Mouse (Mus musculus) heart, postnatal 0 days (tissue): ENCODE data around the gene Tnrc6c. TPM values are rescaled to one million over a fixed set of nuclear protein-coding genes. Genes with fewer than 3 reads are reported as not detected.

ENCODE experiments used
- ATAC-seq: fragments of 200-750 bp; cut with Nextera tagmentation; 2 replicates; pipeline ENCODE4 v1.8.0; 2017; ENCODE audit warnings: low read depth, moderate number of reproducible peaks, moderate library complexity; ENCODE audit not compliant: insufficient read depth
- DNase-seq: peaks from one replicate; pipeline ENCODE4 v3.0.0-alpha.2; 2016; ENCODE audit warnings: low spot score
- H3K27ac ChIP-seq: fragments of 300-500 bp; sonication (generic); 2 replicates; pipeline ENCODE4 v1.5.1; 2014; ENCODE audit warnings: low read depth, mild to moderate bottlenecking
- H3K27me3 ChIP-seq: fragments of 300-500 bp; sonication (generic); 2 replicates; pipeline ENCODE4 v1.6.1; 2014; ENCODE audit warnings: low read length, mixed read lengths; ENCODE audit not compliant: control insufficient read depth, insufficient read depth
- H3K36me3 ChIP-seq: fragments of 300-500 bp; sonication (generic); replicated peaks from 2 replicates; pipeline ENCODE4 v1.6.1; 2014; ENCODE audit warnings: low read length, mixed read lengths; ENCODE audit not compliant: control insufficient read depth, insufficient read depth
- H3K4me1 ChIP-seq: fragments of 300-500 bp; sonication (generic); 2 replicates; pipeline ENCODE4 v1.6.1; 2014; ENCODE audit warnings: antibody characterized with exemption; ENCODE audit not compliant: control insufficient read depth, insufficient read depth
- H3K4me2 ChIP-seq: fragments of 300-500 bp; sonication (generic); 2 replicates; pipeline ENCODE4 v1.6.1; 2014; ENCODE audit warnings: low read depth, mild to moderate bottlenecking, low read length, moderate library complexity
- H3K4me3 ChIP-seq: fragments of 300-500 bp; sonication (generic); 2 replicates; pipeline ENCODE4 v1.5.1; 2014; ENCODE audit warnings: low read depth, low read length
- H3K9ac ChIP-seq: fragments of 300-500 bp; sonication (generic); replicated peaks from 2 replicates; pipeline ENCODE4 v1.6.1; 2014; ENCODE audit warnings: low read depth, low read length, mixed read lengths
- H3K9me3 ChIP-seq: fragments of 300-500 bp; sonication (generic); replicated peaks from 2 replicates; pipeline ENCODE4 v1.6.1; 2016; ENCODE audit warnings: low read length; ENCODE audit not compliant: control insufficient read depth
- CTCF ChIP-seq: IDR thresholded peaks from 2 replicates; pipeline ENCODE4 v1.5.1; 2016; ENCODE audit warnings: antibody characterized with exemption, control low read depth, low read depth
- EP300 ChIP-seq: IDR thresholded peaks from 2 replicates; pipeline ENCODE4 v1.6.1; 2016; ENCODE audit warnings: antibody characterized with exemption, low read depth
- WGBS: fragments of 180-500 bp; shearing (Covaris S2); extraction: QIAGEN DNeasy Blood & Tissue Kit; methylation state at CpG from one replicate; pipeline ENCODE4 v1.1.7; 2014; 5-methylcytosine and 5-hydroxymethylcytosine counted together
- polyA plus RNA-seq: library from polyadenylated mRNA; unstranded; fragments of >200 nt; fragmentation: Nextera tagmentation; extraction: Ambion mirVana; gene quantifications from 2 replicates; pipeline ENCODE4 v1.2.1, GENCODE M21; 2015
- total RNA-seq: library from RNA; depleted of rRNA; stranded (reverse); fragments of >200 nt; gene quantifications from 2 replicates; pipeline ENCODE4 v1.2.3, GENCODE M21; 2014; ENCODE audit warnings: low replicate concordance

The Tnrc6c gene
- total and polyA plus RNA-seq, 2 experiments from 2014 or later = 6.8 to 24.4 TPM

DNA sequence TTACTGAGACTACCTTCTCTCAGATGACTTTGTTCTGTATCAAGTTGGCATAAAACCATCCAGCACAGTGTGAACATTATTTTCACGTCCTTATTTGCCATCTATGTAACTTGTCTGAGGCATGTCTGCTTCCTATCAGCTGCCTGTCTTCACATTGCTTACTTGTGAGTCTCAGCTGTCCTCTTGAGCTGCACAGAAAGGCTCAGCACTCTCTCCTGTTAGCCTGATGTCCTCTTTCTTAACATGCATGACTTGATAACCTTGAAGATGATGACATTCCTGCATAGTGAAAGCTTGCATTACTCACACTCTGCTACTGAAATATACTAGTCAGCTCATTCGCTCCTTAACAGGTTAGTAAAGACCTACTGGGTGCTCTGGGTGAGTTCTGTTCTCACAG lies 53.1 kb downstream of the Tnrc6c start:
- Histone ChIP-seq H3K36me3 (peaks cover 14% of the 10 kb centered on the region; the same call in 1 of the 2 replicates), H3K4me2 (no peak overlapping the region), H3K27me3 (no peaks in the 10 kb centered on the region), H3K9me3 (no peaks in the 10 kb centered on the region), H3K4me3 (no peak overlapping the region), H3K9ac (no peak overlapping the region), H3K27ac (peak overlapping the region; percentile 70), H3K4me1 (peaks cover 22% of the 10 kb centered on the region)
- peak; percentile 65; the same call in 1 of the 2 replicates for ATAC-seq
- TF ChIP-seq EP300 = no peak
- no peak for TF ChIP-seq CTCF
- peak; percentile 70 for DNase-seq
- WGBS = 21% methylated on average over 2 of the region's 2 CpGs

DNA sequence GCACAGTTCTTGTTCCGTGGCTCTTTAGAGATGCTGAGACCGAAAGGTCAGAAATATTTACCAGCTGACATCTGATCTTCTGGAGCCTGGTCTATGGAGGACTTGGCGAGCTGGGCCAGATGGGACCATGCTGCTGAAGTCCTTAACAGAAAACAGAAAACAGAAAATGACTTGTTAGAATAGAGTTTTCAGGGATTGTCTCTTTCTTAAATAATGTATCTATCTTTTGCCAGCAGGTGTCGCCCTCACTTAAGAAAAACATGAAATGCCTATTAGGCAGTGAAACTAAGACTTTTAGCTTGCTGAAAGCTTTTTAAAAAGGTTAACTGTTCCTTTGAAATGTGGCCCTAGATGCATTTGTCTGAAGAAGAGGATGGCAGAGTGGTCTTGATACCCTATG lies 55.2 kb downstream of the Tnrc6c start:
- Histone ChIP-seq H3K36me3 (peaks cover 5% of the 10 kb centered on the region), H3K9me3 (0 out of 2 replicates have a peak, but pooled peaks cover 3% of the 10 kb centered on the region), H3K4me3 (no peak overlapping the region), H3K4me2 (no peak overlapping the region), H3K27me3 (no peaks in the 10 kb centered on the region), H3K27ac (no peak overlapping the region), H3K9ac (no peak overlapping the region), H3K4me1 (peaks cover 22% of the 10 kb centered on the region)
- TF ChIP-seq EP300 (no peak), CTCF (peak; percentile 66)
- DNase-seq (peak; percentile 77), ATAC-seq (no peak)
- WGBS = 60% methylated on average over 4 of the region's 4 CpGs

DNA sequence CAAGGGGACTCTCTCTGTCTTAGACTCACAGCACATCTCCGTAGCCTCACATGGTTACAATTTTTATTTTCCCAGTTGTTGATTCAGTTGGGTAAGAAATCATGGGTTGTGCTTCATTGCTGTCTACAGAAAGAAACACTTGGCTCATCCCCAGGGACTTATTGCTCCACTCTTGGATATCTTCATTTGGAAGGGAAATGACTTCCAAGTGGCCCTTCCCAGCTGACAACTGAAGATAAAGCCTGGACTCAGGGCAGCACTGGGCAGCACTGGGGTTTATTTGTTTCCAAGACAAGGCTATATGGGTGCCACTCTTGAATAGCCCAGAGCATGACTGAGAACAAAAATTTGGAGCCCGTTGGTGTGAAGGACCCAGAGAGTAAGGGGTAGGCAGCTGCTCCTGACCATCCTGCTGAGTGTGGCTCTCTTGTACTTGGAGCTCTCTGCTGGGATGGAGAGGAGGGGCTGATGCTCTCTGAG lies 56.8 kb downstream of the Tnrc6c start:
- DNase-seq = no peak
- no peaks in the 10 kb centered on the region for H3K27me3 ChIP-seq

DNA sequence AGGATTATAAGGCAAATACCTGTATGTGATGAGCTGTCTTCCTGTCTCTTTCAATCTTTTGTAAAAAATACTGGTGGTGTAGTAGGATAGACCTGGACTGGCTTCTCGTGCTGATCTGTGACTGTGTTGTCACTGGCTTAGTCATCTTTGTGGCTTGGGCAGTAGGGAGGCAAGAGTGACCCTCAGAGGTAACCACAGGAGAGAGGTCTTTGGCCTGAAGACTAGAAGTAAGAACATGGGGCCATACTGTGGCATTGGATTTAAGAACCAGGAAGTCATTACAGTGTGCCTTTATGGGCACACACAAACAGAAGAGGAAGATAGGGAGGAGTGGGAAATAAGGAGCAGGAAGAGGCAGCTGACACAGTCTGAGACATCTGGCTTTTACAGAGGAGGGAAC lies 58.0 kb downstream of the Tnrc6c start:
- Histone ChIP-seq H3K4me3 (no peak overlapping the region), H3K4me1 (peaks cover 14% of the 10 kb centered on the region), H3K9ac (no peak overlapping the region), H3K27ac (no peak overlapping the region), H3K36me3 (peaks cover 26% of the 10 kb centered on the region), H3K9me3 (0 out of 2 replicates have a peak, but pooled peaks cover 3% of the 10 kb centered on the region), H3K27me3 (no peaks in the 10 kb centered on the region), H3K4me2 (no peak overlapping the region)
- no peak for DNase-seq
- 86% methylated on average over 1 of the region's 1 CpGs for WGBS
- TF ChIP-seq CTCF = no peak
- no peak for TF ChIP-seq EP300
- ATAC-seq = no peak

More for the DNA sequence above, 56.8 kb downstream of the Tnrc6c start:
- H3K4me2 ChIP-seq = no peak overlapping the region
- H3K36me3 ChIP-seq = peaks cover 17% of the 10 kb centered on the region
- no peak overlapping the region for H3K9ac ChIP-seq
- 0 out of 2 replicates have a peak, but pooled peaks cover 3% of the 10 kb centered on the region for H3K9me3 ChIP-seq
- peak; percentile 43; the same call in 1 of the 2 replicates for ATAC-seq
- 37% methylated on average over 2 of the region's 2 CpGs for WGBS
- no peak overlapping the region for H3K4me3 ChIP-seq
- no peak for TF ChIP-seq CTCF
- TF ChIP-seq EP300 = no peak
- H3K27ac ChIP-seq = peak overlapping the region; percentile 37; the same call in 1 of the 2 replicates
- peaks cover 22% of the 10 kb centered on the region for H3K4me1 ChIP-seq

DNA sequence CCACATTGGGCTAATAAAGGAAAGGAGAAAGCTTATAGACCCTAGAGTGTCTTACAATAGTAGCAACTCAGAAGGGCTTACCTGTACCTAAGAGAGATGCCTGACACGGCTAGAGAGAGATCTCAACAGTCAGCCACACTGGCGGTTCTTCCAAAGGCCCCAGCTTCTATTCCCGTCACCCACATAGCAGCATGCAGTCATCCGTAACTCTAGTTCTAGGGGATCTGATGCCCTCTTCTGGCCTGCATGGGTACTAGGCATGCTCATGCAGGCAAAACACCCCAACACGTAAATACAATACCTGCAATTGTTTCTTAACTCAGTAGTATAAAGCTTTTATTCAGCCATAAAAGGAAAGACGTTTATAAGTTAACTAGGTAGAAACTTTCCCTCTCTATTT lies 59.3 kb downstream of the Tnrc6c start:
- WGBS = 95% methylated on average over 6 of the region's 6 CpGs
- peaks cover 14% of the 10 kb centered on the region for H3K4me1 ChIP-seq
- no peaks in the 10 kb centered on the region for H3K27me3 ChIP-seq

DNA sequence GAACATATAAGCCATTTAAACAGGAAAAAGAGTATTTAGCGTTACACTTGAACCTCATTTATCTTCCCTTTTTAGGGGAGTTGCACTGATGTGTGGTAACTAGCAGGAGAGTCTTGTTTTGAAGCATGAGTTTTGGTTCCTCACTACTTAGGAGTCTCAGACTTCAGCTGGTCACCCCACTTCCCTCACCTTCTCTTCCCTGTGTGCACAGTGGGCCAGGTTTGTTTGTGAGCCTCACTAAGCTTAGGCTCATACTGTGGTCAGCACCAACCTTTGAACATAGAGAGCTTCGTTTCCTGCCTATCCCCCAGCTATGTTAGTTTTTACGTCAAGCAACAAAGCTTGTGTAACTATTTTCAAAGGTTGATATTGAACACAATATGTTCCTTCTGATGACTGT lies 64.7 kb downstream of the Tnrc6c start:
- no peaks in the 10 kb centered on the region for H3K4me1 ChIP-seq
- peaks cover 80% of the 10 kb centered on the region for H3K36me3 ChIP-seq

More for the DNA sequence above, 59.3 kb downstream of the Tnrc6c start:
- DNase-seq (no peak), ATAC-seq (no peak)
- H3K4me2 ChIP-seq = no peak overlapping the region
- H3K9me3 ChIP-seq = 0 out of 2 replicates have a peak, but pooled peaks cover 3% of the 10 kb centered on the region
- no peak overlapping the region for H3K4me3 ChIP-seq
- no peak overlapping the region for H3K27ac ChIP-seq
- H3K9ac ChIP-seq = no peak overlapping the region
- no peak for TF ChIP-seq EP300
- TF ChIP-seq CTCF = no peak
- H3K36me3 ChIP-seq = peaks cover 36% of the 10 kb centered on the region

More for the DNA sequence above, 64.7 kb downstream of the Tnrc6c start:
- no peak overlapping the region for H3K4me2 ChIP-seq
- ATAC-seq (no peak), DNase-seq (no peak)
- H3K4me3 ChIP-seq = no peak overlapping the region
- H3K9ac ChIP-seq = no peak overlapping the region
- no peaks in the 10 kb centered on the region for H3K27me3 ChIP-seq
- no peaks in the 10 kb centered on the region for H3K9me3 ChIP-seq
- TF ChIP-seq CTCF (no peak), EP300 (no peak)
- no peak overlapping the region for H3K27ac ChIP-seq
- 90% methylated on average over 3 of the region's 3 CpGs for WGBS
